Mouse (Mus musculus) brown adipose tissue, adult 24 weeks (tissue): ENCODE measurements around the gene Yrdc. TPM values are rescaled to one million over a fixed set of nuclear protein-coding genes. Genes with fewer than 3 reads are reported as not detected.

Experiments used
- H3K27ac ChIP-seq: fragments of 200-500 bp; replicated peaks from 2 replicates; pipeline ENCODE4 v1.5.1; 2012; ENCODE audit warnings: low read depth, mild to moderate bottlenecking, low read length
- H3K4me1 ChIP-seq: fragments of 200-500 bp; 2 replicates; pipeline ENCODE4 v1.6.1; 2012; ENCODE audit warnings: low read length, mixed read lengths; ENCODE audit not compliant: control insufficient read depth, insufficient read depth, insufficient read length
- H3K4me3 ChIP-seq: fragments of 200-500 bp; 2 replicates; pipeline ENCODE4 v1.5.1; 2012; ENCODE audit warnings: low read depth, mild to moderate bottlenecking, low read length, moderate library complexity; ENCODE audit not compliant: insufficient read depth
- polyA plus RNA-seq: library from polyadenylated mRNA; stranded (reverse); fragments of >200 nt; gene quantifications from 2 replicates; pipeline ENCODE4 v1.2.4, GENCODE M21; 2012; ENCODE audit not compliant: missing spikeins, insufficient read depth, insufficient read length

Yrdc gene
- polyA plus RNA-seq, 1 experiment = 17.4 TPM

GRCm38 (mm10) chr4:124829671-124830070 is 20.8 kb upstream of the Yrdc start:
- Histone ChIP-seq H3K4me3 (no peak overlapping the region), H3K4me1 (no peaks in the 10 kb centered on the region), H3K27ac (no peak overlapping the region)

- no peaks in the 10 kb centered on the region for H3K4me1 ChIP-seq
- H3K27ac ChIP-seq = no peak overlapping the region
These were observed 17.7 kb upstream of the Yrdc start for GRCm38 (mm10) chr4:124832796-124833195.

GRCm38 (mm10) chr4:124838035-124838700 is 12.3 kb upstream of the Yrdc start:
- no peaks in the 10 kb centered on the region for H3K4me1 ChIP-seq
- no peak overlapping the region for H3K4me3 ChIP-seq
- H3K27ac ChIP-seq = no peak overlapping the region

More at GRCm38 (mm10) chr4:124832796-124833195, 17.7 kb upstream of the Yrdc start:
- no peak overlapping the region for H3K4me3 ChIP-seq

GRCm38 (mm10) chr4:124840998-124841397 is 9.5 kb upstream of the Yrdc start:
- H3K4me3 ChIP-seq = no peak overlapping the region
- H3K4me1 ChIP-seq = no peaks in the 10 kb centered on the region
- no peak overlapping the region for H3K27ac ChIP-seq

- Histone ChIP-seq H3K4me3 (no peak overlapping the region), H3K4me1 (no peaks in the 10 kb centered on the region), H3K27ac (no peak overlapping the region)
These were observed 7.0 kb upstream of the Yrdc start for GRCm38 (mm10) chr4:124843493-124843892.

- peaks cover 2% of the 10 kb centered on the region; the same call in 1 of the 2 replicates for H3K4me1 ChIP-seq
These were observed 2.9 kb upstream of the Yrdc start for GRCm38 (mm10) chr4:124847573-124847972.

GRCm38 (mm10) chr4:124849631-124850260 is 733 bp upstream of the Yrdc start:
- Histone ChIP-seq H3K4me1 (peaks cover 2% of the 10 kb centered on the region; the same call in 1 of the 2 replicates), H3K4me3 (peak overlapping the region; percentile 68), H3K27ac (peak overlapping the region; percentile 60)

More at GRCm38 (mm10) chr4:124847573-124847972, 2.9 kb upstream of the Yrdc start:
- Histone ChIP-seq H3K27ac (no peak overlapping the region), H3K4me3 (no peak overlapping the region)

- Histone ChIP-seq H3K4me1 (peaks cover 2% of the 10 kb centered on the region; the same call in 1 of the 2 replicates), H3K27ac (peak within 1 kb of the TSS; percentile 60), H3K4me3 (peak within 1 kb of the TSS; percentile 72)
These were observed 617 bp downstream of the Yrdc start, which contains the start of gene 1110065P20Rik for GRCm38 (mm10) chr4:124850933-124851658. 1110065P20Rik (minus strand) TSS chr4:124851196.

- no peak overlapping the region for H3K4me3 ChIP-seq
- H3K4me1 ChIP-seq = no peaks in the 10 kb centered on the region; the same call in 1 of the 2 replicates
These were observed 5.8 kb downstream of the Yrdc start for GRCm38 (mm10) chr4:124856294-124856693.

GRCm38 (mm10) chr4:124858370-124858769 is 7.9 kb downstream of the Yrdc start:
- no peak overlapping the region for H3K27ac ChIP-seq
- peaks cover 6% of the 10 kb centered on the region; the same call in 1 of the 2 replicates for H3K4me1 ChIP-seq
- no peak overlapping the region for H3K4me3 ChIP-seq

More at GRCm38 (mm10) chr4:124856294-124856693, 5.8 kb downstream of the Yrdc start:
- H3K27ac ChIP-seq = no peak overlapping the region

- Histone ChIP-seq H3K4me3 (no peak overlapping the region), H3K27ac (no peak overlapping the region), H3K4me1 (peaks cover 6% of the 10 kb centered on the region; the same call in 1 of the 2 replicates)
These were observed 10.0 kb downstream of the Yrdc start for GRCm38 (mm10) chr4:124860446-124860845.

GRCm38 (mm10) chr4:124861283-124862188 is 11.1 kb downstream of the Yrdc start, which contains the start of gene Maneal:
Maneal (minus strand) TSS chr4:124862171.
- Histone ChIP-seq H3K4me3 (peak within 1 kb of the TSS; percentile 62), H3K27ac (no peak within 1 kb of the TSS), H3K4me1 (peaks cover 6% of the 10 kb centered on the region; the same call in 1 of the 2 replicates)

GRCm38 (mm10) chr4:124872719-124873118 is 22.2 kb downstream of the Yrdc start:
- H3K4me3 ChIP-seq = no peak overlapping the region
- H3K4me1 ChIP-seq = no peaks in the 10 kb centered on the region
- H3K27ac ChIP-seq = no peak overlapping the region

GRCm38 (mm10) chr4:124880599-124880998 is 30.1 kb downstream of the Yrdc start, which contains the start of gene Epha10:
Epha10 (plus strand) TSS chr4:124880899.
- no peak within 1 kb of the TSS for H3K27ac ChIP-seq
- no peak within 1 kb of the TSS for H3K4me3 ChIP-seq
- H3K4me1 ChIP-seq = no peaks in the 10 kb centered on the region
